Mouse (Mus musculus): Measurements from ENCODE around the gene Angptl2. TPM values are rescaled to one million over a fixed set of nuclear protein-coding genes. Genes with fewer than 3 reads are reported as not detected.

Gene Angptl2
- polyA plus RNA-seq, 1 experiment from 2014 or later, result 38.7 TPM

- peaks cover 18% of the 10 kb centered on the region for H3K36me3 ChIP-seq (ENCODE audit: control insufficient read depth, insufficient read depth, low read length)
- H3K9me3 ChIP-seq (ENCODE audit: control insufficient read depth, low read length), result no peaks in the 10 kb centered on the region
- H3K27me3 ChIP-seq (replicated peaks; ENCODE audit: control insufficient read depth, insufficient read depth, low read length), result no peaks in the 10 kb centered on the region
- H3K4me2 ChIP-seq (ENCODE audit: low read length), result no peak overlapping the region
- no peak overlapping the region for H3K4me3 ChIP-seq (ENCODE audit: low read depth, low read length)
- no peak overlapping the region for H3K9ac ChIP-seq (ENCODE audit: low read length)
- H3K27ac ChIP-seq (ENCODE audit: low read depth), result no peak overlapping the region
- DNase-seq (ENCODE audit: low spot score) (no peak), ATAC-seq (replicated peaks; ENCODE audit: low FRiP score, low TSS enrichment, low read depth) (no peak)
- WGBS, result 59% methylated on average over 10 of the region's 10 CpGs
- H3K4me1 ChIP-seq (replicated peaks; ENCODE audit: control insufficient read depth, insufficient read depth, low read length), result no peaks in the 10 kb centered on the region
Observed at GRCm38 (mm10) chr2:33230701-33231100, 14.8 kb downstream of the Angptl2 start.

GRCm38 (mm10) chr2:33231788-33232187, 15.9 kb downstream of the Angptl2 start:
- WGBS, result 81% methylated on average over 2 of the region's 2 CpGs
- no peaks in the 10 kb centered on the region for H3K4me1 ChIP-seq (replicated peaks; ENCODE audit: control insufficient read depth, insufficient read depth, low read length)
- H3K9me3 ChIP-seq (ENCODE audit: control insufficient read depth, low read length), result no peaks in the 10 kb centered on the region
- DNase-seq (ENCODE audit: low spot score) (no peak), ATAC-seq (replicated peaks; ENCODE audit: low FRiP score, low TSS enrichment, low read depth) (no peak)
- no peaks in the 10 kb centered on the region for H3K27me3 ChIP-seq (replicated peaks; ENCODE audit: control insufficient read depth, insufficient read depth, low read length)
- H3K4me3 ChIP-seq (ENCODE audit: low read depth, low read length), result no peak overlapping the region
- no peak overlapping the region for H3K9ac ChIP-seq (ENCODE audit: low read length)
- no peak overlapping the region for H3K27ac ChIP-seq (ENCODE audit: low read depth)
- no peak overlapping the region for H3K4me2 ChIP-seq (ENCODE audit: low read length)
- peaks cover 18% of the 10 kb centered on the region for H3K36me3 ChIP-seq (ENCODE audit: control insufficient read depth, insufficient read depth, low read length)

- H3K4me3 ChIP-seq (ENCODE audit: low read depth, low read length), result no peak overlapping the region
- H3K4me1 ChIP-seq (replicated peaks; ENCODE audit: control insufficient read depth, insufficient read depth, low read length), result no peaks in the 10 kb centered on the region
- H3K36me3 ChIP-seq (ENCODE audit: control insufficient read depth, insufficient read depth, low read length), result peaks cover 18% of the 10 kb centered on the region
- no peak overlapping the region for H3K4me2 ChIP-seq (ENCODE audit: low read length)
- no peak for ATAC-seq (replicated peaks; ENCODE audit: low FRiP score, low TSS enrichment, low read depth)
- WGBS, result 77% methylated on average over 6 of the region's 6 CpGs
- no peak overlapping the region for H3K27ac ChIP-seq (ENCODE audit: low read depth)
- no peak for DNase-seq (ENCODE audit: low spot score)
- H3K9me3 ChIP-seq (ENCODE audit: control insufficient read depth, low read length), result no peaks in the 10 kb centered on the region
- H3K27me3 ChIP-seq (replicated peaks; ENCODE audit: control insufficient read depth, insufficient read depth, low read length), result no peaks in the 10 kb centered on the region
- no peak overlapping the region for H3K9ac ChIP-seq (ENCODE audit: low read length)
Observed at GRCm38 (mm10) chr2:33232782-33233570, 17.1 kb downstream of the Angptl2 start.

- no peaks in the 10 kb centered on the region for H3K27me3 ChIP-seq (replicated peaks; ENCODE audit: control insufficient read depth, insufficient read depth, low read length)
- H3K9me3 ChIP-seq (ENCODE audit: control insufficient read depth, low read length), result no peaks in the 10 kb centered on the region
- H3K4me2 ChIP-seq (ENCODE audit: low read length), result no peak overlapping the region
- ATAC-seq (replicated peaks; ENCODE audit: low FRiP score, low TSS enrichment, low read depth) (no peak), DNase-seq (ENCODE audit: low spot score) (no peak)
- WGBS, result 76% methylated on average over 5 of the region's 5 CpGs
- H3K4me3 ChIP-seq (ENCODE audit: low read depth, low read length), result no peak overlapping the region
- H3K9ac ChIP-seq (ENCODE audit: low read length), result no peak overlapping the region
- no peaks in the 10 kb centered on the region for H3K4me1 ChIP-seq (replicated peaks; ENCODE audit: control insufficient read depth, insufficient read depth, low read length)
- H3K27ac ChIP-seq (ENCODE audit: low read depth), result no peak overlapping the region
- peaks cover 13% of the 10 kb centered on the region for H3K36me3 ChIP-seq (ENCODE audit: control insufficient read depth, insufficient read depth, low read length)
Observed at GRCm38 (mm10) chr2:33233856-33234255, 18.0 kb downstream of the Angptl2 start.

- H3K4me3 ChIP-seq (ENCODE audit: low read depth, low read length), result no peak overlapping the region
- no peaks in the 10 kb centered on the region for H3K4me1 ChIP-seq (replicated peaks; ENCODE audit: control insufficient read depth, insufficient read depth, low read length)
- no peak for ATAC-seq (replicated peaks; ENCODE audit: low FRiP score, low TSS enrichment, low read depth)
Observed at GRCm38 (mm10) chr2:33234848-33235247, 19.0 kb downstream of the Angptl2 start.

GRCm38 (mm10) chr2:33237581-33237980, 21.7 kb downstream of the Angptl2 start:
- ATAC-seq (replicated peaks; ENCODE audit: low FRiP score, low TSS enrichment, low read depth), result no peak

More at GRCm38 (mm10) chr2:33234848-33235247, 19.0 kb downstream of the Angptl2 start:
- Histone ChIP-seq H3K36me3 (ENCODE audit: control insufficient read depth, insufficient read depth, low read length) (peaks cover 6% of the 10 kb centered on the region), H3K27me3 (replicated peaks; ENCODE audit: control insufficient read depth, insufficient read depth, low read length) (no peaks in the 10 kb centered on the region), H3K27ac (ENCODE audit: low read depth) (no peak overlapping the region), H3K9me3 (ENCODE audit: control insufficient read depth, low read length) (no peaks in the 10 kb centered on the region), H3K4me2 (ENCODE audit: low read length) (no peak overlapping the region), H3K9ac (ENCODE audit: low read length) (no peak overlapping the region)
- DNase-seq (ENCODE audit: low spot score), result no peak
- WGBS, result 84% methylated on average over 4 of the region's 4 CpGs

GRCm38 (mm10) chr2:33244880-33245279, 29.0 kb downstream of the Angptl2 start:
- H3K9me3 ChIP-seq (ENCODE audit: control insufficient read depth, low read length), result no peaks in the 10 kb centered on the region
- H3K4me2 ChIP-seq (ENCODE audit: low read length), result no peak overlapping the region
- ATAC-seq (replicated peaks; ENCODE audit: low FRiP score, low TSS enrichment, low read depth) (no peak), DNase-seq (ENCODE audit: low spot score) (no peak)
- H3K4me1 ChIP-seq (replicated peaks; ENCODE audit: control insufficient read depth, insufficient read depth, low read length), result peaks cover 7% of the 10 kb centered on the region; the same call in 1 of the 2 replicates
- H3K27me3 ChIP-seq (replicated peaks; ENCODE audit: control insufficient read depth, insufficient read depth, low read length), result no peaks in the 10 kb centered on the region
- no peak overlapping the region for H3K4me3 ChIP-seq (ENCODE audit: low read depth, low read length)
- no peak overlapping the region for H3K9ac ChIP-seq (ENCODE audit: low read length)
- peaks cover 46% of the 10 kb centered on the region for H3K36me3 ChIP-seq (ENCODE audit: control insufficient read depth, insufficient read depth, low read length)
- WGBS, result 79% methylated on average over 6 of the region's 6 CpGs
- H3K27ac ChIP-seq (ENCODE audit: low read depth), result no peak overlapping the region

More at GRCm38 (mm10) chr2:33237581-33237980, 21.7 kb downstream of the Angptl2 start:
- no peak for DNase-seq (ENCODE audit: low spot score)
- H3K27me3 ChIP-seq (replicated peaks; ENCODE audit: control insufficient read depth, insufficient read depth, low read length), result no peaks in the 10 kb centered on the region
- no peak overlapping the region for H3K9ac ChIP-seq (ENCODE audit: low read length)
- H3K4me3 ChIP-seq (ENCODE audit: low read depth, low read length), result no peak overlapping the region
- H3K27ac ChIP-seq (ENCODE audit: low read depth), result no peak overlapping the region
- H3K4me1 ChIP-seq (replicated peaks; ENCODE audit: control insufficient read depth, insufficient read depth, low read length), result no peaks in the 10 kb centered on the region
- H3K4me2 ChIP-seq (ENCODE audit: low read length), result no peak overlapping the region
- H3K36me3 ChIP-seq (ENCODE audit: control insufficient read depth, insufficient read depth, low read length), result peaks cover 7% of the 10 kb centered on the region
- no peaks in the 10 kb centered on the region for H3K9me3 ChIP-seq (ENCODE audit: control insufficient read depth, low read length)
- WGBS, result 85% methylated on average over 6 of the region's 6 CpGs

GRCm38 (mm10) chr2:33245350-33245749, 29.5 kb downstream of the Angptl2 start:
- no peak overlapping the region for H3K4me2 ChIP-seq (ENCODE audit: low read length)
- H3K9me3 ChIP-seq (ENCODE audit: control insufficient read depth, low read length), result no peaks in the 10 kb centered on the region
- H3K27me3 ChIP-seq (replicated peaks; ENCODE audit: control insufficient read depth, insufficient read depth, low read length), result no peaks in the 10 kb centered on the region
- H3K9ac ChIP-seq (ENCODE audit: low read length), result no peak overlapping the region
- no peak overlapping the region for H3K4me3 ChIP-seq (ENCODE audit: low read depth, low read length)
- H3K36me3 ChIP-seq (ENCODE audit: control insufficient read depth, insufficient read depth, low read length), result peaks cover 46% of the 10 kb centered on the region
- no peak for DNase-seq (ENCODE audit: low spot score)
- no peak for ATAC-seq (replicated peaks; ENCODE audit: low FRiP score, low TSS enrichment, low read depth)
- H3K4me1 ChIP-seq (replicated peaks; ENCODE audit: control insufficient read depth, insufficient read depth, low read length), result peaks cover 12% of the 10 kb centered on the region
- H3K27ac ChIP-seq (ENCODE audit: low read depth), result no peak overlapping the region

GRCm38 (mm10) chr2:33246841-33247240, 31.0 kb downstream of the Angptl2 start:
- no peak overlapping the region for H3K4me2 ChIP-seq (ENCODE audit: low read length)
- H3K4me1 ChIP-seq (replicated peaks; ENCODE audit: control insufficient read depth, insufficient read depth, low read length), result peaks cover 21% of the 10 kb centered on the region
- H3K27ac ChIP-seq (ENCODE audit: low read depth), result no peak overlapping the region
- H3K4me3 ChIP-seq (ENCODE audit: low read depth, low read length), result no peak overlapping the region
- H3K36me3 ChIP-seq (ENCODE audit: control insufficient read depth, insufficient read depth, low read length), result peaks cover 46% of the 10 kb centered on the region
- WGBS, result 79% methylated on average over 5 of the region's 5 CpGs
- H3K9ac ChIP-seq (ENCODE audit: low read length), result no peak overlapping the region
- no peak for DNase-seq (ENCODE audit: low spot score)
- H3K9me3 ChIP-seq (ENCODE audit: control insufficient read depth, low read length), result no peaks in the 10 kb centered on the region
- no peaks in the 10 kb centered on the region for H3K27me3 ChIP-seq (replicated peaks; ENCODE audit: control insufficient read depth, insufficient read depth, low read length)
- ATAC-seq (replicated peaks; ENCODE audit: low FRiP score, low TSS enrichment, low read depth), result no peak

Data from intestine, embryonic 14.5 days (tissue).